In genomic region chr4:130060937-130061336, GRCm38 (mm10) we compare ENCODE assay signal across 21 mouse cellular contexts. TPM values are rescaled to one million over a fixed set of nuclear protein-coding genes. Genes with fewer than 3 reads are reported as not detected.
DNase-seq lines count a peak whose midpoint lies in the region; ATAC-seq and TF ChIP-seq lines count a peak whose summit lies in the region.
"Had no signal": no experiment of that assay in that cellular context is flagged by ENCODE, and none has a peak within 500 bp of the region (broad histone marks: within the 10 kb centered on the region; RNA-seq: fewer than 3 reads in every experiment).

No protein-coding gene starts in this region.

- peak; percentile 55 for DNase-seq in hindbrain, postnatal 0 days (ENCODE audit: low spot score)
- DNase-seq in hindbrain, embryonic 10.5 days (ENCODE audit: low spot score), result no peak
- peak; percentile 50 for DNase-seq in ES-E14 (ENCODE audit: low read depth, low spot score)
- peak; percentile 69 for DNase-seq in R1 (ENCODE audit: low read depth, low spot score)
- DNase-seq in kidney, postnatal 25 days, result no peak
- DNase-seq in layer of hippocampus, postnatal 36 days, result no peak
- DNase-seq: adrenal gland, adult 8-10 months; adrenal gland, postnatal 36 days; cerebellum, adult 11 months; cerebellum, adult 8-10 months; gastrocnemius, postnatal 14 days; heart, adult 2 months; heart, postnatal 14 days had no signal

- no peaks in the 10 kb centered on the region for H3K36me3 ChIP-seq in hindbrain, postnatal 0 days (ENCODE audit: insufficient read depth, low read length)
- no peaks in the 10 kb centered on the region for H3K36me3 ChIP-seq in hindbrain, embryonic 10.5 days
- H3K36me3 ChIP-seq in ES-E14 (ENCODE audit: control insufficient read depth, insufficient read depth, low read length, poor library complexity, severe bottlenecking) (no peaks in the 10 kb centered on the region), myocyte (ENCODE audit: control insufficient read depth, insufficient read depth) (no peaks in the 10 kb centered on the region)
- H3K36me3 ChIP-seq: forebrain, embryonic 12.5 days; heart, embryonic 15.5 days had no signal

- in situ Hi-C loops in ES-E14 (cut with MboI; ENCODE audit: low sequenced_read_pairs in 2 of 2, unreplicated experiment in 2 of 2), result no loop called here

- no peak overlapping the region for H3K27ac ChIP-seq in hindbrain, postnatal 0 days
- no peak overlapping the region for H3K27ac ChIP-seq in hindbrain, embryonic 10.5 days
- no peak overlapping the region for H3K27ac ChIP-seq in ES-E14 (ENCODE audit: insufficient read depth, low read depth, low read length, poor library complexity, severe bottlenecking)
- H3K27ac ChIP-seq: forebrain, embryonic 12.5 days; heart, adult 2 months; heart, embryonic 15.5 days; hindbrain, embryonic 14.5 days had no signal

- H3K4me1 ChIP-seq in hindbrain, postnatal 0 days (ENCODE audit: insufficient read depth, low read length), result peaks cover 9% of the 10 kb centered on the region
- H3K4me1 ChIP-seq in hindbrain, embryonic 10.5 days (replicated peaks), result peaks cover 35% of the 10 kb centered on the region
- no peaks in the 10 kb centered on the region; a peak in 1 of 4 replicates for H3K4me1 ChIP-seq in ES-E14 (ENCODE audit: control insufficient read depth in 2 of 2, insufficient read depth in 2 of 2, low read length in 2 of 2, poor library complexity in 1 of 2)
- H3K4me1 ChIP-seq: heart, embryonic 15.5 days had no signal

- no peak overlapping the region for H3ac ChIP-seq in myocyte (ENCODE audit: control insufficient read depth, insufficient read length)

- H3K9me3 ChIP-seq in hindbrain, postnatal 0 days (ENCODE audit: low read length), result no peaks in the 10 kb centered on the region
- no peaks in the 10 kb centered on the region for H3K9me3 ChIP-seq in hindbrain, embryonic 10.5 days
- H3K9me3 ChIP-seq in ES-E14 (ENCODE audit: control insufficient read depth, insufficient read depth, low read depth, low read length), result no peaks in the 10 kb centered on the region
- H3K9me3 ChIP-seq: forebrain, embryonic 12.5 days; heart, embryonic 15.5 days had no signal

- no peak overlapping the region for H3K9ac ChIP-seq in hindbrain, postnatal 0 days (replicated peaks; ENCODE audit: low read length)
- H3K9ac ChIP-seq in ES-E14 (ENCODE audit: insufficient read depth, low read depth, low read length, poor library complexity, severe bottlenecking), result no peak overlapping the region
- H3K9ac ChIP-seq: forebrain, embryonic 12.5 days; heart, embryonic 15.5 days; hindbrain, embryonic 14.5 days had no signal

- TF ChIP-seq POLR2A in myocyte (IDR thresholded peaks at IDR 0.05; ENCODE audit: insufficient read length, low read depth), result no peak

- TF ChIP-seq CTCF in hindbrain, postnatal 0 days (IDR thresholded peaks at IDR 0.05; ENCODE audit: low read depth), result no peak

- H3K4me2 ChIP-seq in hindbrain, postnatal 0 days (ENCODE audit: low read depth, low read length), result no peak overlapping the region
- H3K4me2 ChIP-seq in myocyte (ENCODE audit: low read depth), result peak overlapping the region; percentile 34
- H3K4me2 ChIP-seq: forebrain, embryonic 12.5 days; heart, embryonic 11.5 days; heart, embryonic 15.5 days; hindbrain, embryonic 14.5 days had no signal

- ATAC-seq in hindbrain, postnatal 0 days, result no peak
- ATAC-seq: forebrain, embryonic 16.5 days; intestine, embryonic 16.5 days; Patski had no signal

- no peaks in the 10 kb centered on the region for H3K27me3 ChIP-seq in hindbrain, postnatal 0 days (ENCODE audit: insufficient read depth, low read length)
- H3K27me3 ChIP-seq in hindbrain, embryonic 10.5 days (ENCODE audit: insufficient read depth, poor library complexity, severe bottlenecking), result peaks cover 2% of the 10 kb centered on the region; the same call in 1 of the 2 replicates
- no peaks in the 10 kb centered on the region for H3K27me3 ChIP-seq in myocyte (ENCODE audit: control insufficient read depth, insufficient read depth, insufficient read length)
- H3K27me3 ChIP-seq: Patski had no signal

- H3K4me3 ChIP-seq in hindbrain, postnatal 0 days (ENCODE audit: low read length), result no peak overlapping the region
- H3K4me3 ChIP-seq in hindbrain, embryonic 10.5 days, result no peak overlapping the region
- H3K4me3 ChIP-seq in ES-E14 (ENCODE audit: insufficient read depth in 1 of 2, low read depth in 1 of 2, low read length in 2 of 2, poor library complexity in 1 of 2, severe bottlenecking in 1 of 2), result no peak overlapping the region
- no peak overlapping the region for H3K4me3 ChIP-seq in myocyte
- H3K4me3 ChIP-seq: forebrain, embryonic 12.5 days; heart, adult 2 months; heart, embryonic 15.5 days had no signal

- H3K79me2 ChIP-seq in myocyte (ENCODE audit: control insufficient read depth, insufficient read depth), result no peaks in the 10 kb centered on the region

TF ChIP-seq in ES-E14, 5 proteins besides CTCF, POLR2A, EP300 and RAD21:
- TF ChIP-seq CHD2 (IDR thresholded peaks at IDR 0.05; ENCODE audit: low read depth, low read length) (no peak), ZNF384 (IDR thresholded peaks at IDR 0.05; ENCODE audit: low read depth, low read length) (no peak), MAFK (IDR thresholded peaks at IDR 0.05; ENCODE audit: insufficient read depth, low read depth, low read length) (no peak), HCFC1 (IDR thresholded peaks at IDR 0.05; ENCODE audit: borderline replicate concordance, insufficient read depth, low read length) (no peak), ZC3H11A (IDR thresholded peaks at IDR 0.05; ENCODE audit: borderline replicate concordance, low read depth, low read length) (no peak)

TF ChIP-seq in myocyte, 11 proteins besides CTCF, POLR2A, EP300 and RAD21:
- TF ChIP-seq REST (IDR thresholded peaks at IDR 0.05; ENCODE audit: insufficient read depth, insufficient read length) (no peak), POLR2AphosphoS2 (IDR thresholded peaks at IDR 0.05; ENCODE audit: insufficient read length, low read depth) (no peak), MYOG (IDR thresholded peaks at IDR 0.05; ENCODE audit: control insufficient read depth in 1 of 3, insufficient read depth in 1 of 3, insufficient read length in 2 of 3, low read depth in 2 of 3) (no peak), TCF12 (IDR thresholded peaks at IDR 0.05; ENCODE audit: insufficient read depth, poor library complexity, severe bottlenecking) (no peak), E2F4 (IDR thresholded peaks at IDR 0.05; ENCODE audit: insufficient read depth) (no peak), USF1 (IDR thresholded peaks at IDR 0.05; ENCODE audit: low read depth) (no peak), CEBPB (IDR thresholded peaks at IDR 0.05; ENCODE audit: insufficient read depth, poor library complexity, severe bottlenecking) (no peak), MYOD1 (IDR thresholded peaks at IDR 0.05; ENCODE audit: control insufficient read depth in 1 of 3, insufficient read length in 2 of 3, low read depth in 2 of 3) (no peak), SRF (IDR thresholded peaks at IDR 0.05; ENCODE audit: control insufficient read depth, insufficient read length, low read depth) (no peak), MAX (IDR thresholded peaks at IDR 0.05; ENCODE audit: low read depth) (no peak), TCF3 (IDR thresholded peaks at IDR 0.05; ENCODE audit: insufficient read length, low read depth) (no peak)
TF ChIP-seq in myocyte: peak in this region for 0.

RNA-seq across cellular contexts. Expression of gene Col16a1, which starts 13.3 kb away (rescaled TPM):
- 19.9 and 21.5 TPM in 2 replicates for total RNA-seq in hindbrain, postnatal 0 days (2014; rRNA removed)
- 13.1 and 13.8 TPM in 2 replicates for polyA plus RNA-seq in hindbrain, postnatal 0 days (2015; fragmentation: Nextera tagmentation; extraction: Ambion mirVana)
- 7.2 and 8.7 TPM in 2 replicates for polyA plus RNA-seq in hindbrain, embryonic 10.5 days (2016; fragmentation: Nextera tagmentation; extraction: Ambion mirVana)
- total RNA-seq in ES-E14 (2012; rRNA removed), result 3.1 and 4.9 TPM in 2 replicates
- polyA plus RNA-seq in myocyte (2012; fragmentation: generic; extraction: Trizol), result 13.9 TPM
- total RNA-seq in layer of hippocampus, postnatal 36 days (2021), result 10 to 100 TPM; 12.4 to 16.3 TPM

RNA-seq across cellular contexts. Expression of gene Pef1, which starts 41.4 kb away (rescaled TPM):
- 82.6 and 93.4 TPM in 2 replicates for total RNA-seq in hindbrain, postnatal 0 days (2014; rRNA removed)
- 59.8 and 62.0 TPM in 2 replicates for polyA plus RNA-seq in hindbrain, postnatal 0 days (2015; fragmentation: Nextera tagmentation; extraction: Ambion mirVana)
- 76.3 and 83.5 TPM in 2 replicates for polyA plus RNA-seq in hindbrain, embryonic 10.5 days (2016; fragmentation: Nextera tagmentation; extraction: Ambion mirVana)
- 25.4 and 36.2 TPM in 2 replicates for total RNA-seq in ES-E14 (2012; rRNA removed)
- 62.4 TPM for polyA plus RNA-seq in myocyte (2012; fragmentation: generic; extraction: Trizol)
- 10 to 100 TPM; 63.7 TPM for total RNA-seq in layer of hippocampus, postnatal 36 days (2021)

Comparison
In these comparisons a context has a peak if more than half of its experiments do, and no peak if none do; other contexts are left out.
1. DNase-seq: peak in hindbrain, postnatal 0 days (single experiment), ES-E14 (single experiment) and R1 (single experiment); none in hindbrain, embryonic 10.5 days (single experiment), kidney, postnatal 25 days (0 of 2) and layer of hippocampus, postnatal 36 days (0 of 2).